Comparison of ENCODE assay signal across 8 mouse cellular contexts in the genomic region with DNA sequence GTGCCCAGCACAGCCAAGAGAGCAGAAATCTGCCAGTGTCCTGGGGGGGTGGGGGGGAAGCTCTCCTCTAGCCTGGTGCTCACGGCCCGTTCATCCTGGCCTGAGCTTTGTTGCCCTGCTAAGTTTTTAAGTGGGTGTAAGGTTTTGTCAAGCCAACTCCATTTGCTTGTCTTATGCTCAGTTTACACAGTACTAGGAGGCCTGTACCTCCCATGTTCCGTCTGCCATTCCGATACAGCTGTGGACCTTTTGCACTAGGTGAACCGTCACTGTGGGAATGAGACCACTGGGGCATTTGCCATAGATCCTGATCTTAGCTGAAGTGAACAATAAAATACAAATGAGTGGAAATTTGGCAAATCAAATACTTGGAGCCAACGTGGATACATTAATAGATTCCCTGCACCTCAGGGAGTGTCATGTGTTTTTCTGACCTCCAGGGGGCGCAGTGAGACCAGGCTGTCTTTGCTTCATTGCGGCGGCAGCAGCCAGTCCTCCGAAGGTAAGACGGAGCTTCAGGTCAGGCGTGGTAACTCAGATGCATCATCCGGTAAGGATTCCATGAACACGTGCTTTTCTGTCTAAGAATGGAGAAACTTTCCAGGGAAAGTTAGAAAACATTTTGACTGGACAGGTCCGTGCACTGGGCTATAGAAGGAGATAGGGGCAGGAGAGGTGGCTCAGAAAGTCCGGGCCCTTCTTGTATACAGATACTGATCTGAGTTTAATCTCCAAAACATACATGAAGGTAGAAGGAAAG. TPM values are rescaled to one million over a fixed set of nuclear protein-coding genes. Genes with fewer than 3 reads are reported as not detected.
A peak's percentile ranks its signal among the peaks of the same experiment; 100 is the strongest.
DNase-seq lines count a peak whose midpoint lies in the region; ATAC-seq lines count a peak whose summit lies in the region.

No protein-coding gene starts in this region.

- H3K27me3 ChIP-seq in limb, embryonic 13.5 days = no peaks in the 10 kb centered on the region

- WGBS in limb, embryonic 13.5 days = 39% methylated on average over 16 of the region's 16 CpGs

- no peak overlapping the region for H3K27ac ChIP-seq in limb, embryonic 13.5 days

- DNase-seq in ovary, postnatal 10 days (ENCODE audit: low spot score) = peak; percentile 29
- DNase-seq in ovary, adult 18-20 months (ENCODE audit: low spot score) = no peak
- peak; percentile 51 to 55 for DNase-seq in cerebellum, postnatal 36 days
- peak; percentile 12 to 25 for DNase-seq in gastrocnemius, adult 8-10 months (ENCODE audit: low spot score in 2 of 2)
- peak; percentile 54 to 69 for DNase-seq in kidney, adult 8-10 months
- DNase-seq in natural killer cell, adult 2 months (ENCODE audit: low spot score in 2 of 2) = peak; percentile 16 to 31
- peak; percentile 83 for DNase-seq in testis, postnatal 10 days (ENCODE audit: low spot score)

- H3K9ac ChIP-seq in limb, embryonic 13.5 days = no peak overlapping the region

- ATAC-seq in limb, embryonic 13.5 days (ENCODE audit: low FRiP score, low read depth) = 0 out of 2 replicates have a peak, but pooled peaks have one; percentile 28

- H3K4me2 ChIP-seq in limb, embryonic 13.5 days (replicated peaks) = no peak overlapping the region

- H3K36me3 ChIP-seq in limb, embryonic 13.5 days = peaks cover 7% of the 10 kb centered on the region; the same call in 1 of the 2 replicates

- no peak overlapping the region for H3K4me3 ChIP-seq in limb, embryonic 13.5 days

- no peaks in the 10 kb centered on the region for H3K9me3 ChIP-seq in limb, embryonic 13.5 days

- no peaks in the 10 kb centered on the region for H3K4me1 ChIP-seq in limb, embryonic 13.5 days

RNA-seq across cellular contexts. Expression of gene Smco2, which starts 25.0 kb away (rescaled TPM):
- not detected for total RNA-seq in gastrocnemius, adult 8-10 months (2022)
- polyA plus RNA-seq in limb, embryonic 13.5 days (2015; fragmentation: Nextera tagmentation; extraction: Ambion mirVana) = not detected in 2 replicates

RNA-seq across cellular contexts. Expression of gene Arntl2, which starts 29.1 kb away (rescaled TPM):
- total RNA-seq in gastrocnemius, adult 8-10 months (2022) = under 1 TPM; 0.48 to 0.72 (median 0.58) TPM
- 7.3 and 10.2 TPM in 2 replicates for polyA plus RNA-seq in limb, embryonic 13.5 days (2015; fragmentation: Nextera tagmentation; extraction: Ambion mirVana)
